In genomic region chr15:92050996-92051352, GRCm38 (mm10) we compare ENCODE assay signal across 7 mouse cellular contexts. TPM values are rescaled to one million over a fixed set of nuclear protein-coding genes. Genes with fewer than 3 reads are reported as not detected.
DNase-seq lines count a peak whose midpoint lies in the region; ATAC-seq lines count a peak whose summit lies in the region.

Gene Cntn1, plus strand, starts transcription at chr15:92051165.

- H3K4me1 ChIP-seq in kidney, embryonic 15.5 days: peaks cover 14% of the 10 kb centered on the region
- H3K4me1 ChIP-seq in limb, embryonic 11.5 days (ENCODE audit: control insufficient read depth, insufficient read depth, low read length): no peaks in the 10 kb centered on the region
- 0 out of 2 replicates have a peak, but pooled peaks cover 12% of the 10 kb centered on the region for H3K4me1 ChIP-seq in neural tube, embryonic 12.5 days

- H3K9ac ChIP-seq in kidney, embryonic 15.5 days: peak within 1 kb of the TSS; percentile 33
- peak within 1 kb of the TSS; percentile 3; the same call in 1 of the 2 replicates for H3K9ac ChIP-seq in limb, embryonic 11.5 days (ENCODE audit: low read length)
- peak within 1 kb of the TSS; percentile 65 for H3K9ac ChIP-seq in neural tube, embryonic 12.5 days

- peaks cover 18% of the 10 kb centered on the region for H3K27me3 ChIP-seq in kidney, embryonic 15.5 days
- H3K27me3 ChIP-seq in limb, embryonic 11.5 days (ENCODE audit: control insufficient read depth, insufficient read depth, low read length): 0 out of 2 replicates have a peak, but pooled peaks cover 3% of the 10 kb centered on the region
- H3K27me3 ChIP-seq in neural tube, embryonic 12.5 days (replicated peaks): 0 out of 2 replicates have a peak, but pooled peaks cover 3% of the 10 kb centered on the region

- H3K4me3 ChIP-seq in kidney, embryonic 15.5 days (replicated peaks): peak within 1 kb of the TSS; percentile 49
- H3K4me3 ChIP-seq in limb, embryonic 11.5 days (ENCODE audit: low read depth, low read length): peak within 1 kb of the TSS; percentile 42
- H3K4me3 ChIP-seq in neural tube, embryonic 12.5 days: peak within 1 kb of the TSS; percentile 62

- H3K9me3 ChIP-seq in kidney, embryonic 15.5 days (replicated peaks): no peaks in the 10 kb centered on the region
- H3K9me3 ChIP-seq in limb, embryonic 11.5 days (ENCODE audit: control insufficient read depth, low read length): no peaks in the 10 kb centered on the region
- no peaks in the 10 kb centered on the region for H3K9me3 ChIP-seq in neural tube, embryonic 12.5 days

- WGBS in kidney, embryonic 15.5 days: under 1% methylated on average over 17 of the region's 17 CpGs
- under 1% methylated on average over 17 of the region's 17 CpGs for WGBS in limb, embryonic 11.5 days
- WGBS in neural tube, embryonic 12.5 days: under 1% methylated on average over 17 of the region's 17 CpGs

- peak; percentile 99 for ATAC-seq in kidney, embryonic 15.5 days (replicated peaks; ENCODE audit: low FRiP score)
- ATAC-seq in limb, embryonic 11.5 days (ENCODE audit: insufficient number of reproducible peaks, low FRiP score, low TSS enrichment, low read depth): peak; percentile 97
- ATAC-seq in neural tube, embryonic 12.5 days (ENCODE audit: low FRiP score, low read depth): peak; percentile 99

- H3K4me2 ChIP-seq in kidney, embryonic 15.5 days: peak within 1 kb of the TSS; percentile 78
- peak within 1 kb of the TSS; percentile 86 for H3K4me2 ChIP-seq in limb, embryonic 11.5 days (ENCODE audit: low read depth, severe bottlenecking)
- peak within 1 kb of the TSS; percentile 99 for H3K4me2 ChIP-seq in neural tube, embryonic 12.5 days (replicated peaks)

- DNase-seq in adrenal gland, postnatal 4 days (ENCODE audit: low spot score in 2 of 2): peak; percentile 3
- peak; percentile 87 to 93 for DNase-seq in cerebellum, postnatal 36 days
- peak; percentile 92 to 94 for DNase-seq in frontal cortex, postnatal 36 days (ENCODE audit: low spot score in 2 of 2)
- peak; percentile 87 for DNase-seq in limb, embryonic 11.5 days (ENCODE audit: low spot score)
- DNase-seq in thymus, postnatal 4 days: peak; percentile 27

- no peaks in the 10 kb centered on the region for H3K36me3 ChIP-seq in kidney, embryonic 15.5 days
- no peaks in the 10 kb centered on the region for H3K36me3 ChIP-seq in limb, embryonic 11.5 days (ENCODE audit: control insufficient read depth, insufficient read depth, low read length)
- no peaks in the 10 kb centered on the region for H3K36me3 ChIP-seq in neural tube, embryonic 12.5 days

- no peak within 1 kb of the TSS for H3K27ac ChIP-seq in kidney, embryonic 15.5 days
- H3K27ac ChIP-seq in limb, embryonic 11.5 days (replicated peaks; ENCODE audit: low read depth, low read length): no peak within 1 kb of the TSS
- 0 out of 2 replicates have a peak within 1 kb of the TSS, but pooled peaks have one; percentile 46 for H3K27ac ChIP-seq in neural tube, embryonic 12.5 days

RNA-seq across cellular contexts. Expression of gene Cntn1, which starts in this region (rescaled TPM):
- 1 to 10 TPM; 5.7 to 7.4 TPM for total RNA-seq in adrenal gland, postnatal 4 days (2021)
- polyA plus RNA-seq in kidney, embryonic 15.5 days (2015; fragmentation: Nextera tagmentation; extraction: Ambion mirVana): 1.7 and 2.0 TPM in 2 replicates
- polyA plus RNA-seq in limb, embryonic 11.5 days (2014; fragmentation: Nextera tagmentation; extraction: Ambion mirVana): 0.38 and 0.64 TPM in 2 replicates
- 15.0 and 17.9 TPM in 2 replicates for polyA plus RNA-seq in neural tube, embryonic 12.5 days (2016; fragmentation: Nextera tagmentation; extraction: Ambion mirVana)

Comparison
In these comparisons a context has a peak if more than half of its experiments do, and no peak if none do; other contexts are left out.
1. Peak in DNase-seq, ATAC-seq, H3K4me3 ChIP-seq, H3K9ac ChIP-seq and H3K4me2 ChIP-seq in limb, embryonic 11.5 days; RNA of the gene not detected or under 1 TPM.
2. DNase-seq: peak in every context shown above with its lines; median percentile 93 in frontal cortex, postnatal 36 days; 90 in cerebellum, postnatal 36 days; 87 in limb, embryonic 11.5 days; 27 in thymus, postnatal 4 days; 3 in adrenal gland, postnatal 4 days.
3. H3K9ac ChIP-seq: peak in every context shown above with its lines; median percentile 65 in neural tube, embryonic 12.5 days; 33 in kidney, embryonic 15.5 days; 3 in limb, embryonic 11.5 days.